Mouse (Mus musculus) heart, embryonic 13.5 days (tissue): ENCODE results near the gene Ulk4. TPM values are rescaled to one million over a fixed set of nuclear protein-coding genes. Genes with fewer than 3 reads are reported as not detected.
A peak's percentile ranks its signal among the peaks of the same experiment; 100 is the strongest.

Experiments
- ATAC-seq: fragments of 200-750 bp; cut with Nextera tagmentation; 2 replicates; pipeline ENCODE4 v1.8.0; 2017; ENCODE audit warnings: moderate TSS enrichment; ENCODE audit not compliant: insufficient number of reproducible peaks, low FRiP score, low TSS enrichment; ENCODE audit errors: extremely low read depth
- H3K27ac ChIP-seq: fragments of 300-500 bp; sonication (generic); replicated peaks from 2 replicates; pipeline ENCODE4 v1.5.1; 2015; ENCODE audit warnings: moderate library complexity, mild to moderate bottlenecking, inconsistent platforms
- H3K27me3 ChIP-seq: fragments of 300-500 bp; sonication (generic); replicated peaks from 2 replicates; pipeline ENCODE4 v1.6.1; 2015; ENCODE audit warnings: mild to moderate bottlenecking, inconsistent platforms
- H3K36me3 ChIP-seq: fragments of 300-500 bp; sonication (generic); 2 replicates; pipeline ENCODE4 v1.6.1; 2015; ENCODE audit warnings: mild to moderate bottlenecking, inconsistent platforms
- H3K4me1 ChIP-seq: fragments of 300-500 bp; sonication (generic); 2 replicates; pipeline ENCODE4 v1.6.1; 2015; ENCODE audit warnings: inconsistent platforms
- H3K4me2 ChIP-seq: fragments of 300-500 bp; sonication (generic); 2 replicates; pipeline ENCODE4 v1.6.1; 2015; ENCODE audit warnings: inconsistent platforms, mild to moderate bottlenecking, moderate library complexity
- H3K4me3 ChIP-seq: fragments of 300-500 bp; sonication (generic); 2 replicates; pipeline ENCODE4 v1.5.1; 2015; ENCODE audit warnings: moderate library complexity, mild to moderate bottlenecking, inconsistent platforms
- H3K9ac ChIP-seq: fragments of 300-500 bp; sonication (generic); 2 replicates; pipeline ENCODE4 v1.6.1; 2015; ENCODE audit warnings: inconsistent platforms, mild to moderate bottlenecking, moderate library complexity
- H3K9me3 ChIP-seq: fragments of 300-500 bp; sonication (generic); 2 replicates; pipeline ENCODE4 v1.6.1; 2016; ENCODE audit warnings: inconsistent platforms
- WGBS: fragments of 180-500 bp; shearing (Covaris S2); methylation state at CpG from one replicate; pipeline ENCODE4 v1.1.7; 2015; ENCODE audit warnings: mixed read lengths; 5-methylcytosine and 5-hydroxymethylcytosine counted together
- polyA plus RNA-seq: library from polyadenylated mRNA; unstranded; fragments of >200 nt; fragmentation: Nextera tagmentation; extraction: Ambion mirVana; gene quantifications from 2 replicates; pipeline ENCODE4 v1.2.1, GENCODE M21; 2015

Ulk4 gene
- polyA plus RNA-seq, 1 experiment from 2014 or later, result 95.9 TPM

GRCm38 (mm10) chr9:121001681-121002540 lies 275.1 kb downstream of the Ulk4 start:
- H3K36me3 ChIP-seq, result no peaks in the 10 kb centered on the region
- H3K9ac ChIP-seq, result no peak overlapping the region
- H3K9me3 ChIP-seq, result no peaks in the 10 kb centered on the region
- H3K4me3 ChIP-seq, result no peak overlapping the region
- WGBS, result 61% methylated on average over 15 of the region's 15 CpGs
- no peak overlapping the region for H3K4me2 ChIP-seq
- H3K27ac ChIP-seq, result peak overlapping the region; percentile 79
- peaks cover 32% of the 10 kb centered on the region for H3K4me1 ChIP-seq
- ATAC-seq, result no peak
- H3K27me3 ChIP-seq, result no peaks in the 10 kb centered on the region

- no peak overlapping the region for H3K4me2 ChIP-seq
- peaks cover 32% of the 10 kb centered on the region for H3K4me1 ChIP-seq
- H3K27ac ChIP-seq, result peak overlapping the region; percentile 79
- H3K27me3 ChIP-seq, result no peaks in the 10 kb centered on the region
- no peak overlapping the region for H3K4me3 ChIP-seq
- no peaks in the 10 kb centered on the region for H3K9me3 ChIP-seq
- H3K9ac ChIP-seq, result no peak overlapping the region
- WGBS, result 39% methylated on average over 7 of the region's 7 CpGs
- H3K36me3 ChIP-seq, result no peaks in the 10 kb centered on the region
- ATAC-seq, result 0 out of 2 replicates have a peak, but pooled peaks have one; percentile 26
Measured at GRCm38 (mm10) chr9:121000641-121001320, 276.2 kb downstream of the Ulk4 start.

DNA sequence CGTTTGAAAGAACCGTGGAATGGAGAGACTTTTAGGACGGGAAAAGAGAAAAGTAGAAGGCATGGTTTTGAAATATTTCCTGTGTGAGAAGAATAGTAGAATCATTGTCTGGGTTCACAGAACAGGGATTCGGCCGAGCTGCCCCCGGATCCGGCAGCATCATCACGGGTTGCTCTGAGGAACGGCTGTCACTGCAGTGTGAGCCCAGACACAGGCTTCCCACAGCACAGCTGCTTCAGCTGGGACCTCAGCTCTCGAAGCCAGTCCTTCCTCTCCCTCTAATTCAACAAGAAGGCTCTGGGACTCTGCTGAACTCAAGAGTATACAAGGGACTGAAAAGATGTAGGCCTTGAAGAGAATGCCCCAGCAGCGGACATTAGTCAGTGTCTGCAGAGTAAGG lies 278.3 kb downstream of the Ulk4 start:
- no peaks in the 10 kb centered on the region for H3K9me3 ChIP-seq
- H3K4me3 ChIP-seq, result no peak overlapping the region

DNA sequence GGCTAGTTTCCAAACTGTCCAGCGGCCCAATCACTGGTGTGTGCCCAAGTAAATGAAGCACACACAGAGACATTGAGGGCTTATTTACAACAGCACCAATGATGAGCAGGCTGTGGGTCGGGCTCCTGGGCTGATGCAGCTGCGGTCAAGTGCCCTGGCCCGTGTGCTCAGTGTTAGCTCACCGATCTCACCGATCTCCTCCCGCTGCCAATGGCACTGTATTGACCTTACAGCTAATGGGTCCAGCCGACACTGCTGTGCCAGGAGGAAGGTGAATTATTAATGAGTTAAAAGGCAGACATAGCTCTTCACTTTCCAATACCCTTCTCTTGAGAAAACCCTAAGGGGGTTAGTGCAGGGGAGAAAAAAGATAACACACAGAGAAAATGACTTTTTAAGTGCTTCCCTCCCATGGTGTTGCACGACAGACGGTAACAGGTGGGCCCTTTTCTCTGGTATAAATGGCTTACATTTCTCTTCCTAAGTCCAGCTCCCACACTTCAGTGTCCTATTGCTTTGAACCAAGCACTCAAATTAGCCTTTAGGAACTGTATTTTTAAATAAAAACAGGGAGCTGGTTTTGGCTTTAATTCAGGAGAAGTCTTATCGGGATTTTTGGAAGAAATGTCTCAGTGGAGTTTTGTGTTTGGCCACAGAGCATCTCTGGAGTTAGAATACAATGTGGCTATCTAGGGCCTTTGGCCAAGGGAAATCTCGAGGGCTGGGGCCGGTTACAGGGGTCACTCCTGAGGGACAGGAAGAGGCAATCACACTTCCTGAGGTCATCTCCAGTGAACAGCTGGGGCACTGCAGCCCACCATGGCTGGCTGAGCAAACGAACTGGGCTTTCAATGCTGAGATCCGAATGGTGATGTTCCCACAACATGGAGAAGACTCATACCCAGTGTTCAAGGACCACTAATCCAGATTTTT lies 282.5 kb downstream of the Ulk4 start:
- no peak for ATAC-seq
- H3K27ac ChIP-seq, result no peak overlapping the region
- H3K4me3 ChIP-seq, result no peak overlapping the region
- H3K4me2 ChIP-seq, result no peak overlapping the region
- H3K27me3 ChIP-seq, result no peaks in the 10 kb centered on the region
- no peaks in the 10 kb centered on the region for H3K36me3 ChIP-seq
- H3K9me3 ChIP-seq, result no peaks in the 10 kb centered on the region
- no peak overlapping the region for H3K9ac ChIP-seq
- 65% methylated on average over 15 of the region's 15 CpGs for WGBS
- peaks cover 39% of the 10 kb centered on the region for H3K4me1 ChIP-seq

More for the DNA sequence above, 278.3 kb downstream of the Ulk4 start:
- H3K36me3 ChIP-seq, result no peaks in the 10 kb centered on the region
- no peak overlapping the region for H3K4me2 ChIP-seq
- H3K4me1 ChIP-seq, result peaks cover 46% of the 10 kb centered on the region
- no peaks in the 10 kb centered on the region for H3K27me3 ChIP-seq
- 66% methylated on average over 11 of the region's 11 CpGs for WGBS
- no peak overlapping the region for H3K9ac ChIP-seq
- H3K27ac ChIP-seq, result no peak overlapping the region
- ATAC-seq, result no peak

- Histone ChIP-seq H3K27me3 (no peaks in the 10 kb centered on the region), H3K27ac (no peak overlapping the region), H3K9ac (no peak overlapping the region), H3K4me2 (no peak overlapping the region), H3K4me1 (peaks cover 43% of the 10 kb centered on the region), H3K4me3 (no peak overlapping the region), H3K36me3 (no peaks in the 10 kb centered on the region), H3K9me3 (no peaks in the 10 kb centered on the region)
- WGBS, result 61% methylated on average over 10 of the region's 10 CpGs
- no peak for ATAC-seq
Measured at GRCm38 (mm10) chr9:120993004-120993403, 284.0 kb downstream of the Ulk4 start.

GRCm38 (mm10) chr9:120991801-120992200 lies 285.2 kb downstream of the Ulk4 start:
- 80% methylated on average over 2 of the region's 2 CpGs for WGBS

DNA sequence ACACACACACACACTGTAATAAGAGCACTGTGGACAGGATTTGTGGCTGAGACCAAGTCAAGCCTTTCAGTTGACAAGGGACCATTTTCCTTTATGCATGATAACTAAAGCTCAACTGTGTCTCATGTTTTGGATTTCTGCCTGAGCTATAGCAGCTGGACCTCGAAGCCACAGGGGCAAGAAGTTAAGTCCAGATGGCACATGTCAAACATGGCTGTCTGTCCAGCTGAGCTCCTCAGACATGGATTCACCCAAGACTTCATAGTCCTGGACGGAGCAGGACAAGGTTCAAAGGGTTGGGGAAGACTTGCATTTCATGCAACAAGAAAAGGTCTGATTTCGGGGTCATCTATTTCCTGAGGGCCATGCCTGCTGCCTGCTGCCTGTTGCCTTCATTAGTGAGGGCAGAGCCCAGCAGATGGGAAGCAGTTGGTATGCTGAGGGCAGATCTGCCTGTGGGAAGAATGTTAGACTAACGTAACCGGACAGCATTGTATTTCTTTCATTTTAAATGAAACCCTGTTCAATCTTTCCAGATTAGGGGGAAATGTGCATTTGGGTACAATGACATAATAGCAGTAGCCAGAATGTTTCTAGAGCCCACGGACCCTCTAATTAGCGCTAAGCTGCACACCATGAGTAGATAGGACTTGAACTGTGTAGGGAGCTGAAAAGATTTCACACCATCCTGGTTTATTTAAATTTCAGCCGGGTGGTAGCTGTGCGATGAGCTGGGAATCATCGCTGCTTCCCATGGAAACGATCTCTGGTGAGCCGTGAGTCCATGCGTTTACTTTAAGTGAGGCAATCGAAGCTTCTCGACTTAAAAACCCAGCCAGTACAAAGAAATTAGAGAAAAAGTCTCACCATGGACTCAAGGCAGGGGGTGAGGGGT lies 286.9 kb downstream of the Ulk4 start:
- Histone ChIP-seq H3K36me3 (no peaks in the 10 kb centered on the region), H3K27me3 (no peaks in the 10 kb centered on the region), H3K4me3 (no peak overlapping the region), H3K27ac (0 out of 2 replicates have a peak overlapping the region, but pooled peaks have one; percentile 20), H3K9ac (no peak overlapping the region), H3K9me3 (no peaks in the 10 kb centered on the region), H3K4me1 (peaks cover 66% of the 10 kb centered on the region), H3K4me2 (no peak overlapping the region)
- ATAC-seq, result no peak
- WGBS, result 72% methylated on average over 15 of the region's 15 CpGs

More at GRCm38 (mm10) chr9:120991801-120992200, 285.2 kb downstream of the Ulk4 start:
- no peak overlapping the region for H3K27ac ChIP-seq
- peaks cover 52% of the 10 kb centered on the region for H3K4me1 ChIP-seq
- H3K36me3 ChIP-seq, result no peaks in the 10 kb centered on the region
- H3K9ac ChIP-seq, result no peak overlapping the region
- ATAC-seq, result no peak
- H3K27me3 ChIP-seq, result no peaks in the 10 kb centered on the region
- no peak overlapping the region for H3K4me3 ChIP-seq
- H3K9me3 ChIP-seq, result no peaks in the 10 kb centered on the region
- H3K4me2 ChIP-seq, result no peak overlapping the region

DNA sequence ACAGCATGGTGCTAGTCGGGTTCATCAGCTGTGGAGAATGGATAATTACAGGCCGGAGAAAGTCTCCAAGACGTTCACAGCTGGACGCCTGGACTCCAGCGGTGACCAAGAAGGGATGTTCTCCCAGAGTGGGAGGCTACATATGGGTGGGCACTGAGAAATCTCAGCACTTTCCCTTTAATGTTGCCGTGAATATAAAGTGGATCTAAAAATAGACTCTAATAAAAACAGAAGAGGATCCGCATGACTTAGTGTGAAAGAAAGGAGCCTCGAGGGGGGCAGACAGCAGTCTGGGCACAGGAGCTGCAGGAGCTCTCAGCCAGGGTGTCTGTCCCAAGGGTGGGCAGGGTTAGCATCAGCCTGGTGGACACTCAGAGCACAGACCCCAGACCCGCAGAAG lies 288.9 kb downstream of the Ulk4 start:
- Histone ChIP-seq H3K4me1 (peaks cover 55% of the 10 kb centered on the region), H3K4me2 (peak overlapping the region; percentile 41), H3K27ac (0 out of 2 replicates have a peak overlapping the region, but pooled peaks have one; percentile 38), H3K9me3 (no peaks in the 10 kb centered on the region), H3K4me3 (no peak overlapping the region), H3K36me3 (no peaks in the 10 kb centered on the region), H3K27me3 (no peaks in the 10 kb centered on the region), H3K9ac (peak overlapping the region; percentile 66)
- ATAC-seq, result no peak
- WGBS, result 45% methylated on average over 9 of the region's 9 CpGs

GRCm38 (mm10) chr9:120986994-120987393 lies 290.0 kb downstream of the Ulk4 start:
- Histone ChIP-seq H3K27ac (peak overlapping the region; percentile 53), H3K9ac (no peak overlapping the region), H3K27me3 (no peaks in the 10 kb centered on the region), H3K36me3 (no peaks in the 10 kb centered on the region), H3K9me3 (no peaks in the 10 kb centered on the region), H3K4me3 (no peak overlapping the region), H3K4me1 (peaks cover 52% of the 10 kb centered on the region), H3K4me2 (no peak overlapping the region)
- no peak for ATAC-seq
- WGBS, result 36% methylated on average over 4 of the region's 4 CpGs

- H3K9ac ChIP-seq, result no peak overlapping the region
- H3K36me3 ChIP-seq, result no peaks in the 10 kb centered on the region
- H3K9me3 ChIP-seq, result no peaks in the 10 kb centered on the region
- H3K4me1 ChIP-seq, result peaks cover 52% of the 10 kb centered on the region
- H3K27ac ChIP-seq, result no peak overlapping the region
- no peak overlapping the region for H3K4me3 ChIP-seq
- no peak for ATAC-seq
- no peaks in the 10 kb centered on the region for H3K27me3 ChIP-seq
- no peak overlapping the region for H3K4me2 ChIP-seq
- 57% methylated on average over 3 of the region's 3 CpGs for WGBS
Measured at GRCm38 (mm10) chr9:120986255-120986654, 290.7 kb downstream of the Ulk4 start.
